Mouse (Mus musculus) adrenal gland, adult (tissue): ENCODE measurements around the gene Arhgap18.
A peak's percentile ranks its signal among the peaks of the same experiment; 100 is the strongest.

Experiments used
- DNase-seq, 2 experiments: peaks; one replicate each; pipeline ENCODE4 v3.0.0; 2022 to 2023; ENCODE audit warnings: low spot score in 1 of 2; ENCODE audit not compliant: inconsistent age in 2 of 2

Gene Arhgap18

GRCm38 (mm10) chr10:26752929-26753567 is at the start of gene Arhgap18:
Arhgap18 (plus strand) TSS chr10:26753421.
- DNase-seq: peak in 1 of 2 experiments; percentile 68

GRCm38 (mm10) chr10:26710458-26711011 is 42.7 kb upstream of the Arhgap18 start:
- no peak for DNase-seq

DNA sequence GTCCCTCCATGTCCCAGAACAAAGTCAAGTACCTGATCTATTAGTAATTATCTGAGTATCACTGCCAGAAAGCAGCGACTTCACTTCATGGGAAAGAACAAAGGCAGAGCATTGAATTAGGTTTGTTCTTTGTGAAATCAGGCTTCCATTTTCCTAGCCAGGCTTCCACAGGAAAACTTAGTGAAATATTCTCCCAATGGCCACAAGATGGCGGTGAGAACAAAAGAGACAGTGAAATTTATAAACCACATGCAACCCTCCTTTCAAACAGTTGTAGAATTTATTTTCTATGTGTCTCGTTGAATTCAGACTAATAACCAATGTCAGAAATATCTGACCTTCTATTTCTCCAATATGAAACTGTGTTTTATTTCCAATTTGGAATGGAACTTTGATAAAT is 42.2 kb upstream of the Arhgap18 start:
- DNase-seq: peak; percentile 22 to 79

DNA sequence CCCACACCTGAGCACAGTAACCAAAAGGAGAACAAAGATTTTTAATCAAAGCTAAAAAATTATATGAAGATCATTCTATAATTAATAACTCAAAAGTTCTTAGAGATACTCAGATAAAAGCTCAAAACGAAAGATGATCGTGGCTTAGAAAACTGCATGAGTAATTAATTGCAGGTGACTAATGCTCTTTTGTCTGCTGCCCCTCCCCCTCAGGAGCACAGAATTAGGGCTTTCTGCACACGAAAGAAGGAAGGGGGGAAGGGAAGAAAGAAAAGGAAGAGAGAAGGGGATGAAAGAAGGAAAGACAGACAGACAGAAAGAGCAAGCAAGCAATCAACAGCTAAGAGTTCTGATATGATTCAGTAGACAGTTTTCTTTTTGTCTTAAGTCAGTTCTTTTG is 39.2 kb upstream of the Arhgap18 start:
- peak in 1 of 2 experiments; percentile 39 for DNase-seq

- no peak for DNase-seq
Observed at GRCm38 (mm10) chr10:26724704-26725103, 28.5 kb upstream of the Arhgap18 start.

DNA sequence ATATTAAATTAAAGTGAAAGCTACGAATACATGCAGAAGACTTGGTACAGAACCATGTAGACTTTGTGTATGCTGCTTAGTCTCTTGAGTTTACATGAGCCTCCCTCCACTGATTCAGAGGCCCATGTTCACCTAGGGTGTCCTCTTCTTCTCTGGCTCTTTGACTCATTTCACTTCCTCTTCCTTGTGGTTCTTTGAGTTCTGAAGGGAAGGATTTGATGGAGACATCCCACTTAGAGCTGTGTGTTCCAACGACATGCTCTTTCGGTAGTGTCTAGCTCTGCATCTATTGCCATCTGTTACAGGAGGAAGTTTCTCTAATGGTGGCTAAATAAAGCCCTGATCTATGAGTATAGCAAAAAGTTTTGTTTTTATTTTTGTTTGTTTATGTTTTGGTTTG is 28.0 kb upstream of the Arhgap18 start:
- DNase-seq: no peak

DNA sequence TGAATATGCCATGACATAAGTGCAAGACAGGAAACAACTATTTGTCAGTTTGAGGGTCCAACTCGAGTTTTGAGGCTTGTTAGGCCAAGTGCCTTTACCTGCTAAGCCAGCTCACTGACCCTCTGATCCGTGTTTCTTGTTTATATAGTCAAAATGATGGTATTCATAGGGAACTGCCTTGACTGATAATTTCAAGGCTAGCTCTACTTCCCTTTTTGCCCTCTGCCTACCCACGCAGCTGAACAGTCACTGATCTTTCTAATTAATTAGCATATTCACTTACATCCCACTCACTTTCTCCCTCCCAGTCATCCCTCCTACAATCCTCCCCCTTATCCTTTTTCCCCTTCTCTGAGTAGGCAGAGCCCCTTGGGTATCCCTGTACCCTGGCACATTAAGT is 2.4 kb upstream of the Arhgap18 start:
- DNase-seq: no peak

GRCm38 (mm10) chr10:26752064-26752928 is 925 bp upstream of the Arhgap18 start:
- peak; percentile 60 to 88 for DNase-seq

GRCm38 (mm10) chr10:26754006-26754405 is 785 bp downstream of the Arhgap18 start:
- no peak for DNase-seq

DNA sequence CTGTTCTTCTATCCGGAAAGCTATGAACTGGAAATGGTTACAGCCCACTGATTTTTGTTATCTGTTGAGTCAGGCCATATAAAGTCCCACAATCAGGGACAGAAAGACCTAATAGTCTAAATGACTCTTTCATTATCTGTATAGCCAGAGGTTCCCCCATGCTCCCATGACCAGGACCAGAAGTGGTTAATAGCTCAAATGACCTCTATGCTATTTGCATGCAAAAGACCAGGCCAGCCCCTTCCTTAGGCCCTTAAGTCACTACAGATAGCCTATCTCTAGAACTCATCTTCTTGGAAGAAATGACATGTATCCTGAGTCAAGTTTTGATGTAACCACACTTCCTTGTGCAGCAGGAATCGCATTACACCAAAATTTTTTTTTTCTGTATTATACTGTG is 4.0 kb downstream of the Arhgap18 start:
- no peak for DNase-seq

DNA sequence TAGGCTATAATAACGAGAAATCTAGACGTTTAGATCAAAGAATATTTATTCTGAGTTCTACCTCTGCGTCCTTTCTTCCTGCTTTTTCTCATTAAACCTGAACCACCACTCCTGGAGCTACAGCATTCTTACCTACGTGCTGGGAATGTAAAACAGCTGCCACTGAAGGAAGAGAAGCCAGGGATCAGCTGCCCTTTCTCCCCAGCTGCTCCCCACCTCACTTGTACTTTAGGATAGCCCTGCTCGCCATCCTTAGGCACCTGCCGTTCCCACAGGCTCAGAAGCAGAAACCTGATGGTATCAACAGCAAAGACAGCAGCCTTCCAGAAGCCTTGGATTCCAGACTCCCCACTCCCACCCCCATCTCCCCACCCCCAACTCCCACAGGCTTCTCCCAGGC is 6.2 kb downstream of the Arhgap18 start:
- no peak for DNase-seq

DNA sequence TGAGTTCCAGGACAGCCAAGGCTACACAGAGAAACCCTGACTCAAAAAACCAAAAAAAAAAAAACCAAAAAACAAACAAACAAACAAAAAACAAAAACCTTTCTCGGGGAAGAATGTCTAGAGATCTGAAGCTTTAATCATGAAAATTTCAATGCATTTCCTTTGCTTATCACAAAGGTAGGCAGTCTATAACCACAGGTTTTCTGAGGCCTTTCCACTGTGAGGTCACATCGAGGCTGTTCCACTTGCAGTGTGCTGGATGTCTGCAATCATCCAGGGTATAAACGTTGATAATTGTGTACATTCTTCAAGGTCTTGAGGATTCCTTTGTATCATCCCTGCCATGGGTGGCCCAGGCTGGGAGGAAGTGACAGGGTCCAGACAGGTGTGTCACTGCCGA is 7.9 kb downstream of the Arhgap18 start:
- no peak for DNase-seq

GRCm38 (mm10) chr10:26761991-26762903 is 9.0 kb downstream of the Arhgap18 start:
- peak in 1 of 2 experiments; percentile 61 for DNase-seq

- no peak for DNase-seq
Observed at GRCm38 (mm10) chr10:26767196-26767595, 14.0 kb downstream of the Arhgap18 start.

DNA sequence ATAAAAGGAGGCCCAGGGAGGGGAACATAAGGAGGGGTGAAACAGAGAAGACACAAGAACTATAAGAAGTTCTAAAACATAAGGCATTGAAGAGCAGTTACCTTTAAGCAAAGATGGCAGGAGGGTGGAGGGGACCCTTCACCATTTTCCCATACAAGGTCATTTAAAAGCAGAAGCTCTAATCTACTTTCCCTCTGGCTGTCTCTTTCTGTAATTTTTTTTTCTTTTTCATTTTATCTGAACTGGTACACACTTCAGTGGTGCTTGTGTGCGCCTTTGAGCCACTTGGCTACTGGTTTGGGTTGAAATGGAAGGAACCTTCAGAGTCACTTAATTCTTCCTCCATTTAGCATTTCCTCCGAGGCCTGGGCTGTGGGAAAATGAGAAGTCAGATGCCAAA is 15.7 kb downstream of the Arhgap18 start:
- DNase-seq: no peak

GRCm38 (mm10) chr10:26770035-26770434 is 16.8 kb downstream of the Arhgap18 start:
- DNase-seq: no peak

GRCm38 (mm10) chr10:26771938-26772623 is 18.9 kb downstream of the Arhgap18 start:
- peak; percentile 92 to 95 for DNase-seq

- DNase-seq: peak; percentile 86 to 95
Observed at GRCm38 (mm10) chr10:26772624-26773540, 19.7 kb downstream of the Arhgap18 start.

- DNase-seq: peak in 1 of 2 experiments; percentile 68
Observed at GRCm38 (mm10) chr10:26773541-26773940, 20.3 kb downstream of the Arhgap18 start.
